Mouse (Mus musculus): ENCODE measurements around the gene Gsc2.

DNA sequence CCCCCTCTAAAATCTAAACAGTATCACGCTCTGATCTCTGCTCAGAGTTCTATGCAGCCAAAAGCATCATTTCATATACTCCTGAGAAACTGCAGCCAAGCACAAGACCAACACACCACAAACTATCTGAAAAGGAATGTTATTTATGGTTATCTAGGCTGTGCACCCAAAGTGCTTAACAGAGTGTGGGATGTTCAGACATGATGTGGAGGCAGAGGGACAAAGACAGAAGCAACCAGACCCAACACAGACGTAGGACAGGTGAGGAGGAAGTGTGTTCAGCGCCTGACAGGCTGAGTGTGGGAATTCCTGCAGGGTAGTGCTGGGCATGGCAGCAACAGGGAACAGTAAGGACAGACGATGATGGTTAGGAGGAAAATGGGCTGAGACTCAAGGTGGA is 35.3 kb downstream of the Gsc2 start:
- no peak for TF ChIP-seq CTCF (IDR thresholded peaks at IDR 0.05; ENCODE audit: borderline replicate concordance, insufficient read depth, low read length)
- TF ChIP-seq POLR2A (IDR thresholded peaks at IDR 0.05; ENCODE audit: low read depth, low read length) = no peak
